Mouse (Mus musculus) neural tube, embryonic 14.5 days (tissue): ENCODE results near the gene Foxd1. TPM values are rescaled to one million over a fixed set of nuclear protein-coding genes. Genes with fewer than 3 reads are reported as not detected.
A peak's percentile ranks its signal among the peaks of the same experiment; 100 is the strongest.

Source experiments
- ATAC-seq: fragments of 200-750 bp; cut with Nextera tagmentation; 2 replicates; pipeline ENCODE4 v1.8.0; 2017; ENCODE audit warnings: low read depth, mild to moderate bottlenecking, moderate TSS enrichment, moderate library complexity
- H3K27ac ChIP-seq: fragments of 300-500 bp; sonication (generic); 2 replicates; pipeline ENCODE4 v1.5.1; 2014; ENCODE audit warnings: low read depth, mild to moderate bottlenecking, control low read depth, low read length, moderate library complexity, mixed read lengths
- H3K27me3 ChIP-seq: fragments of 300-500 bp; sonication (generic); 2 replicates; pipeline ENCODE4 v1.6.1; 2014; ENCODE audit warnings: low read length; ENCODE audit not compliant: control insufficient read depth, insufficient read depth
- H3K36me3 ChIP-seq: fragments of 300-500 bp; sonication (generic); 2 replicates; pipeline ENCODE4 v1.6.1; 2014; ENCODE audit warnings: low read length, mixed read lengths; ENCODE audit not compliant: control insufficient read depth, insufficient read depth
- H3K4me1 ChIP-seq: fragments of 300-500 bp; sonication (generic); 2 replicates; pipeline ENCODE4 v1.6.1; 2014; ENCODE audit warnings: low read length; ENCODE audit not compliant: control insufficient read depth, insufficient read depth
- H3K4me2 ChIP-seq: fragments of 300-500 bp; sonication (generic); 2 replicates; pipeline ENCODE4 v1.6.1; 2014; ENCODE audit warnings: mild to moderate bottlenecking, low read depth, low read length, control low read depth
- H3K4me3 ChIP-seq: fragments of 300-500 bp; sonication (generic); 2 replicates; pipeline ENCODE4 v1.5.1; 2014; ENCODE audit warnings: low read depth, low read length, control low read depth, mixed read lengths
- H3K9ac ChIP-seq: fragments of 300-500 bp; sonication (generic); replicated peaks from 2 replicates; pipeline ENCODE4 v1.6.1; 2014; ENCODE audit warnings: low read depth, mild to moderate bottlenecking, control low read depth, low read length, mixed read lengths
- H3K9me3 ChIP-seq: fragments of 300-500 bp; sonication (generic); 2 replicates; pipeline ENCODE4 v1.6.1; 2016; ENCODE audit warnings: low read length; ENCODE audit not compliant: control insufficient read depth
- WGBS: fragments of 180-500 bp; shearing (Covaris S2); extraction: QIAGEN DNeasy Blood & Tissue Kit; methylation state at CpG from one replicate; pipeline ENCODE4 v1.1.7; 2014; 5-methylcytosine and 5-hydroxymethylcytosine counted together
- polyA plus RNA-seq: library from polyadenylated mRNA; unstranded; fragments of >200 nt; fragmentation: Nextera tagmentation; extraction: Ambion mirVana; gene quantifications from 2 replicates; pipeline ENCODE4 v1.2.1, GENCODE M21; 2014

The Foxd1 gene
- polyA plus RNA-seq, 1 experiment from 2014 or later, result 0.12 TPM

GRCm38 (mm10) chr13:98358424-98359181 lies 4.6 kb downstream of the Foxd1 start:
- Histone ChIP-seq H3K4me1 (peaks cover 16% of the 10 kb centered on the region), H3K27ac (no peak overlapping the region), H3K4me3 (no peak overlapping the region), H3K4me2 (no peak overlapping the region; the same call in 1 of the 2 replicates), H3K27me3 (peaks cover 62% of the 10 kb centered on the region), H3K9me3 (no peaks in the 10 kb centered on the region), H3K9ac (no peak overlapping the region), H3K36me3 (no peaks in the 10 kb centered on the region)
- peak; percentile 16; the same call in 1 of the 2 replicates for ATAC-seq
- under 1% methylated on average over 23 of the region's 23 CpGs for WGBS

GRCm38 (mm10) chr13:98359337-98359736 lies 5.3 kb downstream of the Foxd1 start:
- H3K9ac ChIP-seq, result no peak overlapping the region
- 3% methylated on average over 7 of the region's 8 CpGs for WGBS
- H3K9me3 ChIP-seq, result no peaks in the 10 kb centered on the region
- no peak for ATAC-seq
- no peak overlapping the region for H3K27ac ChIP-seq
- H3K4me2 ChIP-seq, result no peak overlapping the region
- peaks cover 60% of the 10 kb centered on the region for H3K27me3 ChIP-seq
- peaks cover 13% of the 10 kb centered on the region for H3K4me1 ChIP-seq
- no peaks in the 10 kb centered on the region for H3K36me3 ChIP-seq
- H3K4me3 ChIP-seq, result no peak overlapping the region

GRCm38 (mm10) chr13:98360391-98360790 lies 6.3 kb downstream of the Foxd1 start:
- Histone ChIP-seq H3K9ac (no peak overlapping the region), H3K4me3 (no peak overlapping the region), H3K4me2 (no peak overlapping the region), H3K36me3 (no peaks in the 10 kb centered on the region), H3K9me3 (no peaks in the 10 kb centered on the region), H3K4me1 (peaks cover 4% of the 10 kb centered on the region), H3K27ac (no peak overlapping the region), H3K27me3 (peaks cover 64% of the 10 kb centered on the region)
- WGBS, result 2% methylated on average over 6 of the region's 6 CpGs
- ATAC-seq, result no peak

GRCm38 (mm10) chr13:98361161-98361560 lies 7.1 kb downstream of the Foxd1 start:
- 9% methylated on average over 5 of the region's 5 CpGs for WGBS
- no peak overlapping the region for H3K4me3 ChIP-seq
- no peaks in the 10 kb centered on the region for H3K36me3 ChIP-seq
- H3K4me2 ChIP-seq, result no peak overlapping the region
- H3K9me3 ChIP-seq, result no peaks in the 10 kb centered on the region
- no peaks in the 10 kb centered on the region for H3K4me1 ChIP-seq
- peaks cover 69% of the 10 kb centered on the region for H3K27me3 ChIP-seq
- ATAC-seq, result no peak
- no peak overlapping the region for H3K27ac ChIP-seq
- H3K9ac ChIP-seq, result no peak overlapping the region

GRCm38 (mm10) chr13:98363046-98363445 lies 9.0 kb downstream of the Foxd1 start:
- H3K4me1 ChIP-seq, result no peaks in the 10 kb centered on the region
- no peak overlapping the region for H3K9ac ChIP-seq
- no peak overlapping the region for H3K4me2 ChIP-seq
- H3K27me3 ChIP-seq, result peaks cover 74% of the 10 kb centered on the region
- H3K36me3 ChIP-seq, result no peaks in the 10 kb centered on the region
- no peak overlapping the region for H3K27ac ChIP-seq
- no peak overlapping the region for H3K4me3 ChIP-seq
- H3K9me3 ChIP-seq, result no peaks in the 10 kb centered on the region
- 8% methylated on average over 4 of the region's 4 CpGs for WGBS
- ATAC-seq, result no peak

GRCm38 (mm10) chr13:98365081-98365480 lies 11.0 kb downstream of the Foxd1 start:
- Histone ChIP-seq H3K4me1 (no peaks in the 10 kb centered on the region), H3K9ac (no peak overlapping the region), H3K27ac (no peak overlapping the region), H3K4me3 (no peak overlapping the region), H3K27me3 (peaks cover 81% of the 10 kb centered on the region), H3K4me2 (no peak overlapping the region), H3K36me3 (no peaks in the 10 kb centered on the region), H3K9me3 (no peaks in the 10 kb centered on the region)
- under 1% methylated on average over 8 of the region's 8 CpGs for WGBS
- no peak for ATAC-seq

GRCm38 (mm10) chr13:98365766-98366421 lies 11.9 kb downstream of the Foxd1 start:
- under 1% methylated on average over 52 of the region's 52 CpGs for WGBS
- H3K36me3 ChIP-seq, result no peaks in the 10 kb centered on the region
- H3K4me2 ChIP-seq, result peak overlapping the region; percentile 8; the same call in 1 of the 2 replicates
- peaks cover 75% of the 10 kb centered on the region for H3K27me3 ChIP-seq
- H3K9me3 ChIP-seq, result no peaks in the 10 kb centered on the region
- H3K4me3 ChIP-seq, result no peak overlapping the region
- H3K9ac ChIP-seq, result no peak overlapping the region
- H3K27ac ChIP-seq, result no peak overlapping the region
- no peaks in the 10 kb centered on the region for H3K4me1 ChIP-seq
- ATAC-seq, result 0 out of 2 replicates have a peak, but pooled peaks have one; percentile 28

- Histone ChIP-seq H3K4me1 (no peaks in the 10 kb centered on the region), H3K9ac (no peak overlapping the region), H3K27me3 (peaks cover 69% of the 10 kb centered on the region), H3K27ac (no peak overlapping the region), H3K36me3 (no peaks in the 10 kb centered on the region), H3K4me3 (no peak overlapping the region), H3K4me2 (peak overlapping the region; percentile 8; the same call in 1 of the 2 replicates), H3K9me3 (no peaks in the 10 kb centered on the region)
- under 1% methylated on average over 43 of the region's 43 CpGs for WGBS
- ATAC-seq, result 0 out of 2 replicates have a peak, but pooled peaks have one; percentile 24
Observed at GRCm38 (mm10) chr13:98366469-98367275, 12.6 kb downstream of the Foxd1 start.
